Mouse (Mus musculus) T-cell, adult 2 months (primary cell): ENCODE measurements around the gene Irf2bpl.
A peak's percentile ranks its signal among the peaks of the same experiment; 100 is the strongest.

ENCODE experiments used
- DNase-seq: peaks from one replicate; pipeline ENCODE4 v3.0.0; 2022; ENCODE audit warnings: low spot score

Irf2bpl gene

GRCm38 (mm10) chr12:86898448-86898847 lies 13.8 kb upstream of the Irf2bpl start:
- no peak for DNase-seq

- DNase-seq = no peak
Measured at GRCm38 (mm10) chr12:86897769-86898273, 13.2 kb upstream of the Irf2bpl start.

- no peak for DNase-seq
Measured at GRCm38 (mm10) chr12:86896921-86897512, 12.4 kb upstream of the Irf2bpl start.

GRCm38 (mm10) chr12:86896441-86896890 lies 11.9 kb upstream of the Irf2bpl start:
- DNase-seq = no peak

- DNase-seq = no peak
Measured at GRCm38 (mm10) chr12:86895703-86896409, 11.3 kb upstream of the Irf2bpl start.

GRCm38 (mm10) chr12:86894841-86895428 lies 10.3 kb upstream of the Irf2bpl start:
- DNase-seq = peak; percentile 45

- DNase-seq = peak; percentile 99
Measured at GRCm38 (mm10) chr12:86894184-86894839, 9.7 kb upstream of the Irf2bpl start.

- DNase-seq = peak; percentile 37
Measured at GRCm38 (mm10) chr12:86893326-86894183, 9.0 kb upstream of the Irf2bpl start.

GRCm38 (mm10) chr12:86892711-86893311 lies 8.2 kb upstream of the Irf2bpl start:
- no peak for DNase-seq

GRCm38 (mm10) chr12:86891786-86892702 lies 7.4 kb upstream of the Irf2bpl start:
- DNase-seq = peak; percentile 84

- peak; percentile 67 for DNase-seq
Measured at GRCm38 (mm10) chr12:86891454-86891785, 6.8 kb upstream of the Irf2bpl start.

GRCm38 (mm10) chr12:86890796-86891301 lies 6.3 kb upstream of the Irf2bpl start:
- peak; percentile 50 for DNase-seq

GRCm38 (mm10) chr12:86890091-86890720 lies 5.6 kb upstream of the Irf2bpl start:
- DNase-seq = no peak

- DNase-seq = no peak
Measured at GRCm38 (mm10) chr12:86889103-86889644, 4.6 kb upstream of the Irf2bpl start.

GRCm38 (mm10) chr12:86888130-86889069 lies 3.8 kb upstream of the Irf2bpl start:
- DNase-seq = peak; percentile 67

GRCm38 (mm10) chr12:86887381-86888129 lies 3.0 kb upstream of the Irf2bpl start:
- no peak for DNase-seq

GRCm38 (mm10) chr12:86886446-86886965 lies 1.9 kb upstream of the Irf2bpl start:
- no peak for DNase-seq
